Mouse (Mus musculus): Measurements from ENCODE around the gene Etl4. TPM values are rescaled to one million over a fixed set of nuclear protein-coding genes. Genes with fewer than 3 reads are reported as not detected.

Etl4 gene
- total and polyA plus RNA-seq, 2 experiments: 3.5 to 5.5 TPM

- TF ChIP-seq POLR2A (IDR thresholded peaks at IDR 0.05; ENCODE audit: extremely low read depth, insufficient read depth, low read length) (no peak), CTCF (IDR thresholded peaks at IDR 0.05; ENCODE audit: low read depth, low read length) (no peak)
- Histone ChIP-seq H3K36me3 (ENCODE audit: control insufficient read depth, insufficient read depth, low read length) (no peaks in the 10 kb centered on the region), H3K27me3 (ENCODE audit: control insufficient read depth, insufficient read depth, low read length) (no peaks in the 10 kb centered on the region), H3K4me1 (ENCODE audit: control insufficient read depth, insufficient read depth, low read length) (peaks cover 5% of the 10 kb centered on the region), H3K4me3 (ENCODE audit: insufficient read depth, low read depth, low read length) (no peak overlapping the region), H3K27ac (replicated peaks; ENCODE audit: insufficient read depth, low read depth, low read length) (peak overlapping the region; percentile 78; the same call in 1 of the 2 replicates), H3K9ac (ENCODE audit: low read depth, low read length) (no peak overlapping the region), H3K79me2 (ENCODE audit: control insufficient read depth, insufficient read depth, low read length) (no peaks in the 10 kb centered on the region)
- WGBS: 59% methylated on average over 4 of the region's 4 CpGs
- peak; percentile 10 for DNase-seq (ENCODE audit: extremely low read depth, low read depth, low spot score)
These were observed 536.6 kb downstream of the Etl4 start for GRCm38 (mm10) chr2:20446180-20446579.

GRCm38 (mm10) chr2:20450945-20451344, 541.4 kb downstream of the Etl4 start:
- Histone ChIP-seq H3K9ac (ENCODE audit: low read depth, low read length) (no peak overlapping the region), H3K27ac (replicated peaks; ENCODE audit: insufficient read depth, low read depth, low read length) (no peak overlapping the region), H3K36me3 (ENCODE audit: control insufficient read depth, insufficient read depth, low read length) (no peaks in the 10 kb centered on the region), H3K27me3 (ENCODE audit: control insufficient read depth, insufficient read depth, low read length) (no peaks in the 10 kb centered on the region), H3K4me1 (ENCODE audit: control insufficient read depth, insufficient read depth, low read length) (no peaks in the 10 kb centered on the region), H3K79me2 (ENCODE audit: control insufficient read depth, insufficient read depth, low read length) (no peaks in the 10 kb centered on the region), H3K4me3 (ENCODE audit: insufficient read depth, low read depth, low read length) (no peak overlapping the region)
- DNase-seq (ENCODE audit: extremely low read depth, low read depth, low spot score): no peak
- TF ChIP-seq CTCF (IDR thresholded peaks at IDR 0.05; ENCODE audit: low read depth, low read length) (no peak), POLR2A (IDR thresholded peaks at IDR 0.05; ENCODE audit: extremely low read depth, insufficient read depth, low read length) (no peak)
- 31% methylated on average over 3 of the region's 3 CpGs for WGBS

- H3K9ac ChIP-seq (ENCODE audit: low read depth, low read length): no peak overlapping the region
- H3K27ac ChIP-seq (replicated peaks; ENCODE audit: insufficient read depth, low read depth, low read length): no peak overlapping the region
- H3K4me1 ChIP-seq (ENCODE audit: control insufficient read depth, insufficient read depth, low read length): no peaks in the 10 kb centered on the region; the same call in 1 of the 2 replicates
- TF ChIP-seq POLR2A (IDR thresholded peaks at IDR 0.05; ENCODE audit: extremely low read depth, insufficient read depth, low read length) (no peak), CTCF (IDR thresholded peaks at IDR 0.05; ENCODE audit: low read depth, low read length) (no peak)
- DNase-seq (ENCODE audit: extremely low read depth, low read depth, low spot score): peak; percentile 10
- no peaks in the 10 kb centered on the region for H3K79me2 ChIP-seq (ENCODE audit: control insufficient read depth, insufficient read depth, low read length)
- H3K36me3 ChIP-seq (ENCODE audit: control insufficient read depth, insufficient read depth, low read length): no peaks in the 10 kb centered on the region
- H3K4me3 ChIP-seq (ENCODE audit: insufficient read depth, low read depth, low read length): no peak overlapping the region
- no peaks in the 10 kb centered on the region for H3K27me3 ChIP-seq (ENCODE audit: control insufficient read depth, insufficient read depth, low read length)
- 61% methylated on average over 3 of the region's 3 CpGs for WGBS
These were observed 544.1 kb downstream of the Etl4 start for GRCm38 (mm10) chr2:20453506-20454206.

- Histone ChIP-seq H3K4me3 (ENCODE audit: insufficient read depth, low read depth, low read length) (no peak overlapping the region), H3K27ac (replicated peaks; ENCODE audit: insufficient read depth, low read depth, low read length) (no peak overlapping the region), H3K4me1 (ENCODE audit: control insufficient read depth, insufficient read depth, low read length) (no peaks in the 10 kb centered on the region), H3K27me3 (ENCODE audit: control insufficient read depth, insufficient read depth, low read length) (no peaks in the 10 kb centered on the region), H3K36me3 (ENCODE audit: control insufficient read depth, insufficient read depth, low read length) (no peaks in the 10 kb centered on the region), H3K79me2 (ENCODE audit: control insufficient read depth, insufficient read depth, low read length) (no peaks in the 10 kb centered on the region), H3K9ac (ENCODE audit: low read depth, low read length) (no peak overlapping the region)
- no peak for TF ChIP-seq POLR2A (IDR thresholded peaks at IDR 0.05; ENCODE audit: extremely low read depth, insufficient read depth, low read length)
- no peak for TF ChIP-seq CTCF (IDR thresholded peaks at IDR 0.05; ENCODE audit: low read depth, low read length)
- 72% methylated on average over 2 of the region's 2 CpGs for WGBS
- DNase-seq (ENCODE audit: extremely low read depth, low read depth, low spot score): peak; percentile 10
These were observed 569.6 kb downstream of the Etl4 start for GRCm38 (mm10) chr2:20479199-20479598.

GRCm38 (mm10) chr2:20486137-20486788, 576.7 kb downstream of the Etl4 start:
- no peak for TF ChIP-seq POLR2A (IDR thresholded peaks at IDR 0.05; ENCODE audit: extremely low read depth, insufficient read depth, low read length)
- no peak for TF ChIP-seq CTCF (IDR thresholded peaks at IDR 0.05; ENCODE audit: low read depth, low read length)
- no peaks in the 10 kb centered on the region for H3K27me3 ChIP-seq (ENCODE audit: control insufficient read depth, insufficient read depth, low read length)
- DNase-seq (ENCODE audit: extremely low read depth, low read depth, low spot score): no peak
- no peak overlapping the region for H3K4me3 ChIP-seq (ENCODE audit: insufficient read depth, low read depth, low read length)
- H3K27ac ChIP-seq (replicated peaks; ENCODE audit: insufficient read depth, low read depth, low read length): no peak overlapping the region
- H3K9ac ChIP-seq (ENCODE audit: low read depth, low read length): no peak overlapping the region
- WGBS: 47% methylated on average over 2 of the region's 2 CpGs
- H3K36me3 ChIP-seq (ENCODE audit: control insufficient read depth, insufficient read depth, low read length): no peaks in the 10 kb centered on the region
- no peaks in the 10 kb centered on the region for H3K79me2 ChIP-seq (ENCODE audit: control insufficient read depth, insufficient read depth, low read length)
- H3K4me1 ChIP-seq (ENCODE audit: control insufficient read depth, insufficient read depth, low read length): no peaks in the 10 kb centered on the region

GRCm38 (mm10) chr2:20489090-20489489, 579.5 kb downstream of the Etl4 start:
- TF ChIP-seq CTCF (IDR thresholded peaks at IDR 0.05; ENCODE audit: low read depth, low read length) (no peak), POLR2A (IDR thresholded peaks at IDR 0.05; ENCODE audit: extremely low read depth, insufficient read depth, low read length) (no peak)
- DNase-seq (ENCODE audit: extremely low read depth, low read depth, low spot score): no peak
- H3K9ac ChIP-seq (ENCODE audit: low read depth, low read length): no peak overlapping the region
- no peak overlapping the region for H3K4me3 ChIP-seq (ENCODE audit: insufficient read depth, low read depth, low read length)
- no peaks in the 10 kb centered on the region for H3K27me3 ChIP-seq (ENCODE audit: control insufficient read depth, insufficient read depth, low read length)
- no peaks in the 10 kb centered on the region for H3K79me2 ChIP-seq (ENCODE audit: control insufficient read depth, insufficient read depth, low read length)
- H3K27ac ChIP-seq (replicated peaks; ENCODE audit: insufficient read depth, low read depth, low read length): no peak overlapping the region
- no peaks in the 10 kb centered on the region for H3K36me3 ChIP-seq (ENCODE audit: control insufficient read depth, insufficient read depth, low read length)
- H3K4me1 ChIP-seq (ENCODE audit: control insufficient read depth, insufficient read depth, low read length): no peaks in the 10 kb centered on the region
- WGBS: 77% methylated on average over 3 of the region's 3 CpGs
